Mouse (Mus musculus) embryonic facial prominence, embryonic 11.5 days (tissue): ENCODE measurements around the gene Mrps5. TPM values are rescaled to one million over a fixed set of nuclear protein-coding genes. Genes with fewer than 3 reads are reported as not detected.

Source experiments
- ATAC-seq: fragments of 200-750 bp; cut with Nextera tagmentation; replicated peaks from 2 replicates; pipeline ENCODE4 v1.8.0; 2017; ENCODE audit warnings: low read depth; ENCODE audit not compliant: insufficient number of reproducible peaks, low FRiP score, low TSS enrichment
- DNase-seq: peaks from one replicate; pipeline ENCODE4 v3.0.0-alpha.2; 2015; ENCODE audit warnings: low spot score
- H3K27ac ChIP-seq: fragments of 300-500 bp; sonication (generic); replicated peaks from 2 replicates; pipeline ENCODE4 v1.5.1; 2014; ENCODE audit warnings: mild to moderate bottlenecking, low read depth, low read length, control low read depth
- H3K27me3 ChIP-seq: fragments of 300-500 bp; sonication (generic); 2 replicates; pipeline ENCODE4 v1.6.1; 2014; ENCODE audit warnings: mild to moderate bottlenecking, low read length, moderate library complexity, mixed read lengths; ENCODE audit not compliant: control insufficient read depth, insufficient read depth
- H3K36me3 ChIP-seq: fragments of 300-500 bp; sonication (generic); replicated peaks from 2 replicates; pipeline ENCODE4 v1.6.1; 2014; ENCODE audit warnings: low read depth, mild to moderate bottlenecking, low read length, moderate library complexity, mixed read lengths; ENCODE audit not compliant: control insufficient read depth, insufficient read depth
- H3K4me1 ChIP-seq: fragments of 300-500 bp; sonication (generic); 2 replicates; pipeline ENCODE4 v1.6.1; 2014; ENCODE audit warnings: low read length, mixed read lengths; ENCODE audit not compliant: control insufficient read depth, insufficient read depth
- H3K4me2 ChIP-seq: fragments of 300-500 bp; sonication (generic); 2 replicates; pipeline ENCODE4 v1.6.1; 2014; ENCODE audit warnings: low read depth, mild to moderate bottlenecking, control low read depth, low read length, moderate library complexity
- H3K4me3 ChIP-seq: fragments of 300-500 bp; sonication (generic); 2 replicates; pipeline ENCODE4 v1.5.1; 2014; ENCODE audit warnings: low read depth, low read length, control low read depth
- H3K9ac ChIP-seq: fragments of 300-500 bp; sonication (generic); replicated peaks from 2 replicates; pipeline ENCODE4 v1.6.1; 2014; ENCODE audit warnings: mild to moderate bottlenecking, control low read depth, low read length
- H3K9me3 ChIP-seq: fragments of 300-500 bp; sonication (generic); replicated peaks from 2 replicates; pipeline ENCODE4 v1.6.1; 2016; ENCODE audit warnings: mild to moderate bottlenecking, low read length, inconsistent platforms, mixed read lengths; ENCODE audit not compliant: control insufficient read depth
- WGBS: fragments of 180-500 bp; shearing (Covaris S2); extraction: QIAGEN DNeasy Blood & Tissue Kit; methylation state at CpG from one replicate; pipeline ENCODE4 v1.1.7; 2014; 5-methylcytosine and 5-hydroxymethylcytosine counted together
- polyA plus RNA-seq: library from polyadenylated mRNA; unstranded; fragments of >200 nt; fragmentation: Nextera tagmentation; extraction: Ambion mirVana; gene quantifications from 2 replicates; pipeline ENCODE4 v1.2.1, GENCODE M21; 2014

The Mrps5 gene
- 152 and 165 TPM in 2 replicates for polyA plus RNA-seq

DNA sequence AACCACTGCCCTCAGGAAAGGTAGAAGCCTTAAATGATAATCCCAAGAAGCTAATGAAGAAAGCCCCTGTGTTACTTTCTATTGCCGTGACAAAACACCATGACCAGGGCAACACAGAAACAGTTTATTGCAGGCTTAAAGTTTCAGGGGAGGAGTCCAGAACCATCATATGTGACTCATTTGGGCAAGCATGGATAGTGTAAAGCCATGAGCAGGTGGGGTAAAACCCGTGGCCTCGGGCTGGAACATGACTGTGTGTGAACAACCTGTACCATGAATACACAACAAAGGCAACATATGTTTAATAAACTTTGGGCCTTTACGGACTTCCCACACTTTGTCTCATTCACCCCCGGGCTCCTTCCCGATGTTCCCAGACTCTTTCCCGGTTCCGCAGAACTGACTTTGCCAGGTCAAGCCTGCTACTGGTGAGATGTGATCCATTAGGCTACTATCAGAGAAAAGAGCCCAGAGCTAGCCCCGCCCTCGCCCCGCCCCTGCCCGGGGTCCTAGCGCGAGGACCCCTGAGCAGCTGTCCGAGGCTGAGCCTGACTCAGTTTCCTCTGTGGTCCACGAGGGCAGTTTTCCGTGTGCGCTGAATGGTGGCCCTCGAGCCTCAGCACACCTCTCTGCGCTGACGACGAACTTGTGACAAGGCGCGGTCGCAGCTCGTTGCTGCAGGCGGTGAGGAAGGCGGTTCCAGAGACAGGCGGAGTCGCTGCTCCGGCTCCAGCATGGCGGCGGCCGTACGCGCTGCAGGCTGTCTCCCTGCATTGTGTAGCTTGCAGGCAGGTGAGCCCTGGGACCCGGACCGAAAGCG lies at the start of gene Mrps5, which contains the start of gene Zfp661:
TSS of gene Mrps5 (plus strand) at position 529 of the 820 bp plus-strand sequence.
TSS of gene Zfp661 (minus strand) at position 401 of the 820 bp plus-strand sequence.
- H3K4me1 ChIP-seq: no peaks in the 10 kb centered on the region
- 5% methylated on average over 39 of the region's 39 CpGs for WGBS
- peak within 1 kb of the TSS; percentile 91 for H3K4me3 ChIP-seq
- H3K9ac ChIP-seq: peak within 1 kb of the TSS; percentile 95
- ATAC-seq (peak; percentile 58), DNase-seq (peak; percentile 82)
- H3K36me3 ChIP-seq: no peaks in the 10 kb centered on the region
- peak within 1 kb of the TSS; percentile 73; the same call in 1 of the 2 replicates for H3K27ac ChIP-seq
- H3K9me3 ChIP-seq: no peaks in the 10 kb centered on the region
- no peaks in the 10 kb centered on the region for H3K27me3 ChIP-seq
- H3K4me2 ChIP-seq: peak within 1 kb of the TSS; percentile 64

DNA sequence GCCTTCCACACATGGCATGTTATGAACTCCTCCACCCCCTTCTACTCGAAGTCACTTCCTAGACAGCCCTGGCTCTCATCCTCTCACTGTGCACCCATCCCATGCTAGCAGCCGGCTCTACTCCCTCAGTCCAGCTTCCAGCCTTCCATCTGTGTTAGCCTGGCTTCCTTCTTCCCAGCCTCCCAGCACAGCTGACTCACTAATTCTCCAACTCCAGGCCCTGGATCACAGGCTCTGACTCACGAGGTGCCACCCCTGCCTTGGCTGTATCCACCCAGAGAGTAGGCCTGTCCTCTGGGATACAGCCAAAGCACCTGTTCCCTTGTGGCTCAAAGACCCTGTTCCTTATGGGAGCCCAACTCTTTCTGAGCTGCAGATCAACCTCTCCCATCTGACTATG lies 49.5 kb upstream of the Mrps5 start:
- DNase-seq (no peak), ATAC-seq (no peak)
- Histone ChIP-seq H3K27ac (no peak overlapping the region), H3K4me3 (no peak overlapping the region), H3K27me3 (peaks cover 32% of the 10 kb centered on the region), H3K36me3 (no peaks in the 10 kb centered on the region), H3K4me1 (no peaks in the 10 kb centered on the region), H3K4me2 (no peak overlapping the region), H3K9me3 (no peaks in the 10 kb centered on the region), H3K9ac (no peak overlapping the region)
- WGBS: 73% methylated on average over 3 of the region's 3 CpGs

DNA sequence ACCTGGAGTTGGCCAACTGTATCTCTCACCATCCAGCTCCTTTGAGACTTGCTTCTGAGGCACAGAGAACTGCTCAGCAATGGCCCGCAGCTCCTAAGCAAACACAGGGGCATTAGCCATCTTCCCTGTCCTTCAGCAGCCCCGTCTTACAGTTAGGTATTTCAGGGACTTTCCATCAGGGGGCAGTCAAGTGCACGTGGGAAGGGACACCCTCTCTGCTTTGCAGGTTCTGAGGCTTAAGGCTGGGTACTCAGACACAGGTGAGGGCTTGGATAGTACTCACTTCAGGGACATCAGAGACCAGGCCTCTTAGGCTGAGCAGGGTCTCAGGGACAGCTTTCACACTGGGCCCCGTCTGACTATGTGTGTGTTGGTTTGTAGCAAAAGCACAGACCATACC lies 47.5 kb upstream of the Mrps5 start:
- no peaks in the 10 kb centered on the region for H3K36me3 ChIP-seq
- no peaks in the 10 kb centered on the region for H3K9me3 ChIP-seq
- H3K4me3 ChIP-seq: no peak overlapping the region
- H3K27me3 ChIP-seq: peaks cover 35% of the 10 kb centered on the region
- H3K27ac ChIP-seq: no peak overlapping the region
- peak; percentile 30 for DNase-seq
- 24% methylated on average over 4 of the region's 4 CpGs for WGBS
- no peaks in the 10 kb centered on the region for H3K4me1 ChIP-seq
- no peak overlapping the region for H3K9ac ChIP-seq
- H3K4me2 ChIP-seq: no peak overlapping the region
- no peak for ATAC-seq

DNA sequence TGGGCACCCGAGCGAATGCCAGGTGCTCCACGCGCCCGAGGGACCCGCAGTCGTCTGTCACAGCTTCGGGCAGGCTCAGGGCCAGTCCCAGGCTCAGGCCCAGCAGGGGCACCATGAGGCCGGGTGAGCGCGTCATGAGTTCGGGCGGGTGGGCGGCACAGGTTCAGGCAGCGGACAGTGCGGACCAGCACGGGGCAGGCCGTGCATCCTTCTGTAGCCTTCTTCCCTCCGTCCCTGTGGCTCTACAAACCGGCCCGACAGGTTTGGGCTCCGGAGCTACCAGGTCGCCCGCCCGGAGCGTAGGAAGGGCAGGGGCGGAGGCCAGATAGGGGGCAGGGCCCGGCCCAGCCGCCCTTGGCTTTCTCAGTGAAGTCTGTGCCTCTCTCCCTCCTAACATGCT lies 45.8 kb upstream of the Mrps5 start, which contains the start of gene Prom2:
TSS of gene Prom2 (minus strand) at position 283 of the 400 bp plus-strand sequence.
- H3K27me3 ChIP-seq: peaks cover 35% of the 10 kb centered on the region
- ATAC-seq: no peak
- no peak within 1 kb of the TSS for H3K27ac ChIP-seq

DNA sequence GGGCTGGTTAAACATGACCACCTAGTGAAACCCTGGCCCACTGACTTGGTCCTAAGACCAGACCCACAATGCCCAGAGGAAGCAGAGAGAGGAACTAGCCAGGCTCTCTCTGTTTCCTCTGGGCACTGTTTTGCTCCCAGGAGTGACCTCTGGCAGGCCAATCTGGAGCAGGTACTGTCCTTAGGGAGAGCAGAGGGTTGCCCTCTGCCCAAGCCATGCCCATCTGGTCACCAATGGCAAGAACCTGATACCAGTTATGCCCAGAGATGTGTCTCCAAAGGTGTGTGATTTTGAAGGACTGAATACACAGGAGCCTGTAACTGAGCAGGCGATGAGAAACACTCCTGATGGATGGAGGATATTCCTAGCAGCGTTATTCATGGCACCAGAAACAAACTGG lies 45.3 kb upstream of the Mrps5 start:
- no peaks in the 10 kb centered on the region for H3K4me1 ChIP-seq
- H3K27ac ChIP-seq: no peak overlapping the region
- DNase-seq (no peak), ATAC-seq (no peak)
- H3K36me3 ChIP-seq: no peaks in the 10 kb centered on the region
- no peak overlapping the region for H3K4me2 ChIP-seq
- peaks cover 35% of the 10 kb centered on the region for H3K27me3 ChIP-seq
- no peak overlapping the region for H3K4me3 ChIP-seq
- no peaks in the 10 kb centered on the region for H3K9me3 ChIP-seq
- WGBS: 87% methylated on average over 2 of the region's 2 CpGs
- no peak overlapping the region for H3K9ac ChIP-seq

More for the DNA sequence above, 45.8 kb upstream of the Mrps5 start, which contains the start of gene Prom2:
- Histone ChIP-seq H3K4me2 (peak within 1 kb of the TSS; percentile 30; the same call in 1 of the 2 replicates), H3K4me1 (no peaks in the 10 kb centered on the region), H3K36me3 (no peaks in the 10 kb centered on the region), H3K9me3 (no peaks in the 10 kb centered on the region), H3K4me3 (0 out of 2 replicates have a peak within 1 kb of the TSS, but pooled peaks have one; percentile 3), H3K9ac (0 out of 2 replicates have a peak within 1 kb of the TSS, but pooled peaks have one; percentile 13)
- DNase-seq: peak; percentile 39
- WGBS: 4% methylated on average over 27 of the region's 29 CpGs

DNA sequence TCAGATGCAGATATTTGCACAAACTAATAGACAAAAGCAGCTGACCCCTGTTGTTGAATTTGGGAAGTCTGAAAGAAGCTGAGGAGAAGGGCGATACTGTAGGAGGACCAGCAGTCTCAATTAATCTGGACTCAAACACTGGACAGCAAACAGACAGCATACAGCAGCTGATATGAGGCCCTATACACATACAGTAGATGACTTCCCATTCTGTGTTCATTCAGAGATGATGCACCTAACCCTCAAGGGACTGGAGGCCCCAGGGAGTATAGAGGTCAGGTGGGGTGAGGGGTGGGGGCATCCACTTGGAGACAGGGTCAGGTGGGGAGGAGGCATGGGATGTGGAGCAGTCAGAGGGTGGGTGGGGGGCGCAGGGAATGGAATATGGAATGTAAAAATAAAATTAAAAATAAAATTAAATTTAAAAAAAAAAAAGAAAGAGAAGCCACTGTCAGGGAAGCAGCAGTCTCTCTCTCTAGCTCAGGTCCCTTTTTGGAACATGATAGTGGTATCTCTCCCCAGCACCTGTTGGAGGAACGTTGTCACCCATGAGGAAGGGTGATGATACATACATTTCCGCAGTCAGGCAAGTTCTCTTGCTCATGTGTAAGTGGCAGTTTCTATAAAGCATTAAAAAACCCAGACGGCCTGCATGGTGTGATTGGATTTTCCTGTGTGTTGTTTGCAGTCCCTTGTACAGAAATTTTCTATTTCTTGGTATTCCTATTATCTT lies 38.5 kb upstream of the Mrps5 start:
- no peaks in the 10 kb centered on the region for H3K4me1 ChIP-seq
- H3K9ac ChIP-seq: no peak overlapping the region
- H3K9me3 ChIP-seq: no peaks in the 10 kb centered on the region
- no peak overlapping the region for H3K27ac ChIP-seq
- no peak overlapping the region for H3K4me3 ChIP-seq
- no peak overlapping the region for H3K4me2 ChIP-seq
- H3K27me3 ChIP-seq: no peaks in the 10 kb centered on the region
- 73% methylated on average over 5 of the region's 5 CpGs for whole genome bisulfite sequencing
- ATAC-seq (no peak), DNase-seq (no peak)
- no peaks in the 10 kb centered on the region for H3K36me3 ChIP-seq

DNA sequence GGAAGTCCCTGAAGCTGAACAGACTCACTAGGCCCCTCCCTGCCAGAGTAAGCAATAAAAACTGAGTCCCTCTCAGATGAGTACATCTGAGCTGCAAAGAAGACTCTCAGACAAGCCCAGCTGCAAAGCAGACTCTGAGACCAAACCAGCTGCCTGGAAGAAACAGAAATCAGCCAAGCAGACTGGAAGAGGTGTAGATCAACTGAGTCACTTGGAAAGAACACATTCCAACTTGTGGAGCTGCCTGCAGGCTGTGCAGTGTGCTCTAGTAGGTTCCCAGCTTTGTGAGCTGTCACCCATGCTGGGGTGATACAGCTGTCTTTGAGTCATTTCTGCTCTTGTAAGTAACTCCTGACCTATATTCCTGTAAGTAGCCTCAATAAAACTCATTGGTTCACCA lies 37.3 kb upstream of the Mrps5 start:
- Histone ChIP-seq H3K36me3 (no peaks in the 10 kb centered on the region), H3K4me3 (no peak overlapping the region), H3K4me2 (no peak overlapping the region), H3K9ac (no peak overlapping the region), H3K27ac (no peak overlapping the region), H3K27me3 (no peaks in the 10 kb centered on the region), H3K9me3 (no peaks in the 10 kb centered on the region), H3K4me1 (no peaks in the 10 kb centered on the region)
- DNase-seq (no peak), ATAC-seq (no peak)

DNA sequence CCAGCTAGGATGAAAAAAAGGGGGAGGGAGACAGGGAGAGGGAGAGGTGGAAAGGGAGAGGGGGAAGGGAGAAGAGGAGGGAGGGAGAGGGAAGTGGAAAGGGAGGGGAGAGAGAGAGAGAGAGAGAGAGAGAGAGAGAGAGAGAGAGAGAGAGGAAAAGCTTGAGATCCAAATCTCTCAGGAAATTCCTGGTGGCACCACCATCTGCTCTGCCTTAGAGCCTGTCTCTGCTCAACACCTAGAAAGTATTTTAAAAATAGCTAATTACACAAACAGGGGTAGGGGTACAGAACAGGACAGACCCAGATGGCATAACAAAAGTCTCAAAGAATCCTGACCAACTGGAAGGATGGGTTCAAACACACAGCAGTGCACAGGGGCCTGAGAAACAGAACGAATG lies 36.6 kb upstream of the Mrps5 start:
- no peak for ATAC-seq
- WGBS: 55% methylated on average over 1 of the region's 1 CpGs

More for the DNA sequence above, 36.6 kb upstream of the Mrps5 start:
- Histone ChIP-seq H3K27me3 (no peaks in the 10 kb centered on the region), H3K4me1 (no peaks in the 10 kb centered on the region), H3K9ac (no peak overlapping the region), H3K27ac (no peak overlapping the region), H3K4me3 (no peak overlapping the region), H3K4me2 (no peak overlapping the region), H3K9me3 (no peaks in the 10 kb centered on the region), H3K36me3 (no peaks in the 10 kb centered on the region)
- no peak for DNase-seq
